In the genomic region with DNA sequence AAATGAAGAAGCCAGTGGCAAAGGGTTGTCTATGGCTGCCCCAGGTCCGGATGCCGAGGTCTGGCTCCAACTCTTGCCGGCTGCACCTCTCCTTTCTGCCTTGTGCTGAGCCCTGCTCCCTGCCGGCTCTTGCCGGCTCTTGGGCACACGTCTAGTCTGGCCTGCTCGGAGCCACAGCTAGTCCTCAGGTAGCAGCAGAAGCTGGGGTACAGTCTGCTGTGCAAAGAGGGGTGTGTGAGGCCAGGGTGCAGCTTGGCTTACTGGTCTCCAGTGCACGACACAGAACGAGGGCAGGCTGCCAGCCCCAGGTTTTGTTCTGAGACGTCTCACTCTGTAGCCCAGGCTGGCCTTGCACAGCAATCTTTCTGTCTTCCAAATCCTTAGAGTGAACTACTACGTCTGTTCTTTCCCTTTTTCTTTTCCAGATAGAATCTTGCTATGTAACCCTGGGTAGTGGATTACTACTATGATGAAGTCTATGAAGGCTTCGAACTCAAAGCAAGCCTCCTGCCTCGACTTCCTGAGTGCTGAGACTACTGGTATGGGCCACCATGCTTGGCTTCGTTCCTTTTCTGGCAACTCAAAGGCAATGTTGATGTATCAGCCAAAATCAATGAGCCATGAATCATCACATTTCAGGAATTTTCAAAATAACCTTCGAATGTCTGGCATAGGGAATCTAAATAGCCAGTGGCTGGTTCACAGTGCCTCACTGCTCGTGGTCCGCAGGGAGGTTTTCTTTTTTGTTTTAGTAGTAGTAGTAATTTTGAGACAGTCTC, we compare ENCODE assay signal across 9 mouse cellular contexts. TPM values are rescaled to one million over a fixed set of nuclear protein-coding genes. Genes with fewer than 3 reads are reported as not detected.
DNase-seq lines count a peak whose midpoint lies in the region; ATAC-seq and TF ChIP-seq lines count a peak whose summit lies in the region.
"Had no signal": no experiment of that assay in that cellular context is flagged by ENCODE, and none has a peak within 500 bp of the region (broad histone marks: within the 10 kb centered on the region; RNA-seq: fewer than 3 reads in every experiment).

No protein-coding gene starts in this region.

- no peak for TF ChIP-seq CTCF in G1E (IDR thresholded peaks at IDR 0.05; ENCODE audit: low read depth, low read length)

- no peaks in the 10 kb centered on the region for H3K27me3 ChIP-seq in hindbrain, embryonic 10.5 days (ENCODE audit: insufficient read depth, poor library complexity, severe bottlenecking)
- H3K27me3 ChIP-seq in hindbrain, embryonic 14.5 days (ENCODE audit: control insufficient read depth, insufficient read depth, low read length): no peaks in the 10 kb centered on the region
- no peaks in the 10 kb centered on the region for H3K27me3 ChIP-seq in G1E (ENCODE audit: insufficient read depth, low read length)
- no peaks in the 10 kb centered on the region for H3K27me3 ChIP-seq in limb, embryonic 10.5 days (ENCODE audit: low read depth, poor library complexity, severe bottlenecking)

- H3K4me1 ChIP-seq in hindbrain, embryonic 10.5 days (replicated peaks): peaks cover 28% of the 10 kb centered on the region
- peaks cover 8% of the 10 kb centered on the region; the same call in 1 of the 2 replicates for H3K4me1 ChIP-seq in hindbrain, embryonic 14.5 days (replicated peaks; ENCODE audit: control insufficient read depth, insufficient read depth, low read length)
- peaks cover 75% of the 10 kb centered on the region for H3K4me1 ChIP-seq in G1E (ENCODE audit: insufficient read depth, low read depth, low read length)
- H3K4me1 ChIP-seq in limb, embryonic 10.5 days: peaks cover 7% of the 10 kb centered on the region

- H3K27ac ChIP-seq in hindbrain, embryonic 10.5 days: peak overlapping the region; percentile 76
- no peak overlapping the region for H3K27ac ChIP-seq in hindbrain, embryonic 14.5 days
- 0 out of 2 replicates have a peak overlapping the region, but pooled peaks have one; percentile 64 for H3K27ac ChIP-seq in limb, embryonic 10.5 days

- DNase-seq in hindbrain, embryonic 10.5 days (ENCODE audit: low spot score): no peak
- no peak for DNase-seq in hindbrain, embryonic 14.5 days (ENCODE audit: low spot score)
- DNase-seq in G1E (ENCODE audit: low spot score) (no peak), adipocyte (ENCODE audit: low spot score) (no peak)
- DNase-seq in cerebellum, postnatal 25 days: peak; percentile 75 to 78
- DNase-seq in limb, embryonic 10.5 days (ENCODE audit: low spot score): no peak
- DNase-seq in gastrocnemius, postnatal 10 days: no peak
- DNase-seq in retina, embryonic 14.5 days (ENCODE audit: low spot score): no peak

- no peak overlapping the region for H3K4me2 ChIP-seq in hindbrain, embryonic 14.5 days (replicated peaks)

- H3K36me3 ChIP-seq in hindbrain, embryonic 10.5 days: peaks cover 32% of the 10 kb centered on the region
- H3K36me3 ChIP-seq in hindbrain, embryonic 14.5 days (replicated peaks; ENCODE audit: control insufficient read depth, insufficient read depth): peaks cover 24% of the 10 kb centered on the region
- peaks cover 58% of the 10 kb centered on the region for H3K36me3 ChIP-seq in G1E (replicated peaks)
- peaks cover 34% of the 10 kb centered on the region for H3K36me3 ChIP-seq in limb, embryonic 10.5 days

- H3K9ac ChIP-seq in hindbrain, embryonic 14.5 days: no peak overlapping the region

- WGBS in hindbrain, embryonic 10.5 days: 85% methylated on average over 17 of the region's 17 CpGs
- WGBS in hindbrain, embryonic 14.5 days: 82% methylated on average over 17 of the region's 17 CpGs
- 88% methylated on average over 17 of the region's 17 CpGs for WGBS in limb, embryonic 10.5 days

- no peak overlapping the region for H3K4me3 ChIP-seq in hindbrain, embryonic 10.5 days
- no peak overlapping the region for H3K4me3 ChIP-seq in hindbrain, embryonic 14.5 days (replicated peaks; ENCODE audit: low read length)
- H3K4me3 ChIP-seq in G1E (ENCODE audit: low read depth, low read length): peak overlapping the region; percentile 0; the same call in 1 of the 2 replicates
- no peak overlapping the region for H3K4me3 ChIP-seq in limb, embryonic 10.5 days

- ATAC-seq in hindbrain, embryonic 14.5 days (ENCODE audit: low FRiP score): no peak
- no peak for ATAC-seq in G1E (ENCODE audit: extremely low read depth, insufficient number of reproducible peaks, low FRiP score, poor library complexity, severe bottlenecking)

- H3K9me3 ChIP-seq in hindbrain, embryonic 10.5 days: no peaks in the 10 kb centered on the region
- no peaks in the 10 kb centered on the region for H3K9me3 ChIP-seq in hindbrain, embryonic 14.5 days (ENCODE audit: control insufficient read depth, low read length)
- no peaks in the 10 kb centered on the region for H3K9me3 ChIP-seq in G1E (replicated peaks)
- no peaks in the 10 kb centered on the region for H3K9me3 ChIP-seq in limb, embryonic 10.5 days (replicated peaks)

RNA-seq across cellular contexts. Expression of gene Mvp, which starts 4.9 kb away (rescaled TPM):
- 5.0 and 6.1 TPM in 2 replicates for polyA plus RNA-seq in hindbrain, embryonic 10.5 days (2016; fragmentation: Nextera tagmentation; extraction: Ambion mirVana)
- 3.4 and 4.0 TPM in 2 replicates for polyA plus RNA-seq in hindbrain, embryonic 14.5 days (2014; fragmentation: Nextera tagmentation; extraction: Ambion mirVana)
- total RNA-seq in G1E (2014; fragmentation: Nextera tagmentation) (5.9 and 10.6 TPM in 2 replicates), G1E (2017) (22.8 and 28.0 TPM in 2 replicates)
- 13.7 and 13.9 TPM in 2 replicates for polyA plus RNA-seq in G1E (2012)
- 3.3 and 4.0 TPM in 2 replicates for polyA plus RNA-seq in limb, embryonic 10.5 days (2016; fragmentation: Nextera tagmentation; extraction: Ambion mirVana)
- total RNA-seq in gastrocnemius, postnatal 10 days (2021): 10 to 100 TPM; 23.3 to 28.3 TPM

RNA-seq across cellular contexts. Expression of gene Pagr1b, which starts 6.8 kb away (rescaled TPM):
- polyA plus RNA-seq in hindbrain, embryonic 10.5 days (2016; fragmentation: Nextera tagmentation; extraction: Ambion mirVana): 0.25 and 0.55 TPM in 2 replicates
- 0.70 TPM in 1 of 2 replicates, not detected in the other for polyA plus RNA-seq in hindbrain, embryonic 14.5 days (2014; fragmentation: Nextera tagmentation; extraction: Ambion mirVana)
- not detected in 2 replicates for total RNA-seq in G1E (2014; fragmentation: Nextera tagmentation)
- 1.0 TPM in 1 of 2 replicates, not detected in the other for total RNA-seq in G1E (2017)
- polyA plus RNA-seq in G1E (2012): 4.6 and 6.2 TPM in 2 replicates
- polyA plus RNA-seq in limb, embryonic 10.5 days (2016; fragmentation: Nextera tagmentation; extraction: Ambion mirVana): 0.90 TPM in 1 of 2 replicates, not detected in the other
- 1 to 10 TPM in 1 of 2 experiments, not detected in 1; 1.5 TPM for total RNA-seq in gastrocnemius, postnatal 10 days (2021)
- total RNA-seq: layer of hippocampus, adult 18-20 months had no signal

RNA-seq across cellular contexts. Expression of gene Pagr1a, which starts 7.7 kb away (rescaled TPM):
- 84.3 and 130 TPM in 2 replicates for polyA plus RNA-seq in hindbrain, embryonic 10.5 days (2016; fragmentation: Nextera tagmentation; extraction: Ambion mirVana)
- 31.5 and 38.6 TPM in 2 replicates for polyA plus RNA-seq in hindbrain, embryonic 14.5 days (2014; fragmentation: Nextera tagmentation; extraction: Ambion mirVana)
- total RNA-seq in G1E (2014; fragmentation: Nextera tagmentation) (36.2 and 40.1 TPM in 2 replicates), G1E (2017) (46.5 and 51.2 TPM in 2 replicates)
- polyA plus RNA-seq in G1E (2012): 30.4 and 56.1 TPM in 2 replicates
- 88.5 and 95.0 TPM in 2 replicates for polyA plus RNA-seq in limb, embryonic 10.5 days (2016; fragmentation: Nextera tagmentation; extraction: Ambion mirVana)
- 1 to 10 TPM; 2.5 to 8.2 TPM for total RNA-seq in gastrocnemius, postnatal 10 days (2021)

RNA-seq across cellular contexts. Expression of gene Gm42742, which starts 11.4 kb away (rescaled TPM):
- polyA plus RNA-seq in hindbrain, embryonic 10.5 days (2016; fragmentation: Nextera tagmentation; extraction: Ambion mirVana): 17.6 and 75.1 TPM in 2 replicates
- 51.9 and 52.3 TPM in 2 replicates for polyA plus RNA-seq in hindbrain, embryonic 14.5 days (2014; fragmentation: Nextera tagmentation; extraction: Ambion mirVana)
- total RNA-seq in G1E (2014; fragmentation: Nextera tagmentation) (21.4 and 35.9 TPM in 2 replicates), G1E (2017) (0.93 and 9.2 TPM in 2 replicates)
- polyA plus RNA-seq in G1E (2012): 128 and 159 TPM in 2 replicates
- 30.8 and 44.7 TPM in 2 replicates for polyA plus RNA-seq in limb, embryonic 10.5 days (2016; fragmentation: Nextera tagmentation; extraction: Ambion mirVana)
- total RNA-seq in gastrocnemius, postnatal 10 days (2021): 10 to 100 TPM; 17.5 to 23.1 TPM

RNA-seq across cellular contexts. Expression of gene Prrt2, which starts 11.5 kb away (rescaled TPM):
- 3.3 and 4.4 TPM in 2 replicates for polyA plus RNA-seq in hindbrain, embryonic 10.5 days (2016; fragmentation: Nextera tagmentation; extraction: Ambion mirVana)
- 46.7 and 57.0 TPM in 2 replicates for polyA plus RNA-seq in hindbrain, embryonic 14.5 days (2014; fragmentation: Nextera tagmentation; extraction: Ambion mirVana)
- total RNA-seq in G1E (2014; fragmentation: Nextera tagmentation) (6.4 and 13.6 TPM in 2 replicates), G1E (2017) (0.35 TPM in 1 of 2 replicates, not detected in the other)
- 1.5 and 2.0 TPM in 2 replicates for polyA plus RNA-seq in G1E (2012)
- polyA plus RNA-seq in limb, embryonic 10.5 days (2016; fragmentation: Nextera tagmentation; extraction: Ambion mirVana): 2.9 and 4.4 TPM in 2 replicates
- 1 to 10 TPM; 1.9 to 4.6 TPM for total RNA-seq in gastrocnemius, postnatal 10 days (2021)

Comparison
In these comparisons a context has a peak if more than half of its experiments do, and no peak if none do; other contexts are left out.
1. DNase-seq: peak in cerebellum, postnatal 25 days (2 of 2); none in hindbrain, embryonic 10.5 days (single experiment), hindbrain, embryonic 14.5 days (single experiment), G1E (single experiment), limb, embryonic 10.5 days (single experiment), adipocyte (single experiment), gastrocnemius, postnatal 10 days (single experiment) and retina, embryonic 14.5 days (single experiment).